Mouse (Mus musculus) forebrain, embryonic 15.5 days (tissue): ENCODE data around the gene Sh3kbp1. TPM values are rescaled to one million over a fixed set of nuclear protein-coding genes. Genes with fewer than 3 reads are reported as not detected.

Source experiments
- ATAC-seq: fragments of 200-750 bp; cut with Nextera tagmentation; replicated peaks from 2 replicates; pipeline ENCODE4 v1.8.0; 2017; ENCODE audit warnings: mild to moderate bottlenecking, moderate TSS enrichment, moderate library complexity
- H3K27ac ChIP-seq: fragments of 300-500 bp; sonication (generic); replicated peaks from 2 replicates; pipeline ENCODE4 v1.5.1; 2015; ENCODE audit warnings: mild to moderate bottlenecking, inconsistent platforms
- H3K27me3 ChIP-seq: fragments of 300-500 bp; sonication (generic); 2 replicates; pipeline ENCODE4 v1.6.1; 2015; ENCODE audit warnings: inconsistent platforms
- H3K36me3 ChIP-seq: fragments of 300-500 bp; sonication (generic); 2 replicates; pipeline ENCODE4 v1.6.1; 2015; ENCODE audit warnings: mild to moderate bottlenecking, inconsistent platforms
- H3K4me1 ChIP-seq: fragments of 300-500 bp; sonication (generic); 2 replicates; pipeline ENCODE4 v1.6.1; 2015; ENCODE audit warnings: inconsistent platforms
- H3K4me2 ChIP-seq: fragments of 300-500 bp; sonication (generic); replicated peaks from 2 replicates; pipeline ENCODE4 v1.6.1; 2015; ENCODE audit warnings: mild to moderate bottlenecking, inconsistent platforms
- H3K4me3 ChIP-seq: fragments of 300-500 bp; sonication (generic); 2 replicates; pipeline ENCODE4 v1.5.1; 2015; ENCODE audit warnings: mild to moderate bottlenecking, inconsistent platforms
- H3K9ac ChIP-seq: fragments of 300-500 bp; sonication (generic); replicated peaks from 2 replicates; pipeline ENCODE4 v1.6.1; 2015; ENCODE audit warnings: mild to moderate bottlenecking, inconsistent platforms
- H3K9me3 ChIP-seq: fragments of 300-500 bp; sonication (generic); 2 replicates; pipeline ENCODE4 v1.6.1; 2016; ENCODE audit warnings: inconsistent platforms
- WGBS: fragments of 180-500 bp; shearing (Covaris S2); methylation state at CpG from one replicate; pipeline ENCODE4 v1.1.7; 2015; ENCODE audit warnings: mixed read lengths; 5-methylcytosine and 5-hydroxymethylcytosine counted together
- polyA plus RNA-seq: library from polyadenylated mRNA; unstranded; fragments of >200 nt; fragmentation: Nextera tagmentation; extraction: Ambion mirVana; gene quantifications from 2 replicates; pipeline ENCODE4 v1.2.1, GENCODE M21; 2015

The Sh3kbp1 gene
- polyA plus RNA-seq, 1 experiment from 2014 or later, result 53.7 TPM

DNA sequence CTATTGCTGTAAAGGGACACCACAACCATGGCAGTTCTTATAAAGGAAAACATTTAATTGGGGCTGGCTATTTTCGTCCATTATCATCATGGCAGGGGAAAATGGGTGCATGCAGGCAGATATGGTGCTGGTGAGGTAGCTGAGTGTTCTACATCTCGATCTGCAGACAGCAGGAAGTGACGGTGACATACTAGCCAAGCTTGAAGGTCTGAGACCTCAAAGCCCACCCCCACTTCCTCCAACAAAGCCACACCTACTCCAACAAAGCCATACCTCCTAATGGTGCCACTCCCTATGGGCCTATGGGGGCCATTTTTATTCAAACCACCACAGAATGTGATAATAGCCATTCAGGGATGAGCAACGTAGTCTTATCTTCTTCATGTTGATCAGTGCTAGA lies 59.8 kb downstream of the Sh3kbp1 start:
- no peak for ATAC-seq
- Histone ChIP-seq H3K4me1 (no peaks in the 10 kb centered on the region), H3K9ac (no peak overlapping the region), H3K36me3 (no peaks in the 10 kb centered on the region), H3K9me3 (no peaks in the 10 kb centered on the region), H3K4me2 (no peak overlapping the region), H3K27me3 (no peaks in the 10 kb centered on the region), H3K4me3 (no peak overlapping the region), H3K27ac (no peak overlapping the region)
- 86% methylated on average over 4 of the region's 4 CpGs for WGBS

DNA sequence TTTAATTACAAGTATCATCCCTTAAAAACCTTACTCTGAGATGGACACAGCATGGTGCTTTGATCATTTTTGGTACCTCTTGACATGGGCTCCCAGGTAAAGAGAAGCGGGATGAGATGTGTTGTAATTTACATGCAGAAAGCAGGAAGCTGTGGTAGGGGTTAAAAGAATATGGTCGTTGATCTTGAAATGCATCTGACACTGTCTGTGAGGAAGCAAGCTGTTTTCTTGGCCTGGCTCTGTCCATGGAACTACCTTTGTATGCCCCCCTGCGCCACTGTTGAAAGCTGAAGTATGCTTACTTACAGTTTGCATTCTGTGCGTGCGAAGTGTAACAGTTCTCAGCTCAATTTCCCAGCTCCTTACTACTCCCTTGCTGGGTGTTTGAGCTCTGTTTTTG lies 61.6 kb downstream of the Sh3kbp1 start:
- Histone ChIP-seq H3K4me1 (no peaks in the 10 kb centered on the region), H3K9ac (no peak overlapping the region), H3K27me3 (no peaks in the 10 kb centered on the region), H3K27ac (no peak overlapping the region), H3K9me3 (no peaks in the 10 kb centered on the region), H3K4me2 (no peak overlapping the region), H3K36me3 (no peaks in the 10 kb centered on the region), H3K4me3 (no peak overlapping the region)
- WGBS, result 86% methylated on average over 5 of the region's 5 CpGs
- ATAC-seq, result no peak

DNA sequence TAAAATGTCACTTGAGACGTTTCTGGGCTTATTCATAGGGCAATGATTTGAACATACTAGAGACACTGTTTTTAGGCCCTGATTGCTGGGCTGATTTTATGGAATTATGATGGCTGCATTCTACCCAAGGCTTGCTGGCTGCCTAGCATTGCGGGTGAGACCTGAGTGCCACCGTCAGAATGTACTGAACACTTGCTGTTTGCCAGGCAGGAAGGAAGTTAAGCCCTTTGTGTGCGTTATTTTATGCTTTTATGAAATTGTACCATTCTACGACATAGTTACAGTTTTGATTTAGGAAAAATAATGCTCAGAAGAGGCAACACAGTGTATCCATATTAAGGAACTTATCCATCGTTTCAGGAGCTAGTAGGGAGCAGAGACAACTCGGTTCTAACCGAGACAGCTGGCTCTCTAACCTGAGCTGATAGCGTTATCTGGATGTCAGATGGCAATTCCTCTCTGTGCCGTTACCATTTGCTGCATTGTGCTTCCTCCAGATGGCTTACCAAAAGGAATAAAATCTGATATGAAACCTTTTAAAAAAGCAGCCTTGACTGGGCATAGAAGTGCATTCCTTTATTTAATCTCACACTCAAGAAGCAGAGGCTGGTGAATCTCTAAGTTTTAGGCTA lies 62.8 kb downstream of the Sh3kbp1 start:
- Histone ChIP-seq H3K9ac (no peak overlapping the region), H3K9me3 (no peaks in the 10 kb centered on the region), H3K27ac (peak overlapping the region; percentile 27; the same call in 1 of the 2 replicates), H3K4me3 (no peak overlapping the region), H3K27me3 (no peaks in the 10 kb centered on the region), H3K4me2 (no peak overlapping the region), H3K4me1 (no peaks in the 10 kb centered on the region), H3K36me3 (no peaks in the 10 kb centered on the region)
- no peak for ATAC-seq
- WGBS, result 75% methylated on average over 10 of the region's 10 CpGs

DNA sequence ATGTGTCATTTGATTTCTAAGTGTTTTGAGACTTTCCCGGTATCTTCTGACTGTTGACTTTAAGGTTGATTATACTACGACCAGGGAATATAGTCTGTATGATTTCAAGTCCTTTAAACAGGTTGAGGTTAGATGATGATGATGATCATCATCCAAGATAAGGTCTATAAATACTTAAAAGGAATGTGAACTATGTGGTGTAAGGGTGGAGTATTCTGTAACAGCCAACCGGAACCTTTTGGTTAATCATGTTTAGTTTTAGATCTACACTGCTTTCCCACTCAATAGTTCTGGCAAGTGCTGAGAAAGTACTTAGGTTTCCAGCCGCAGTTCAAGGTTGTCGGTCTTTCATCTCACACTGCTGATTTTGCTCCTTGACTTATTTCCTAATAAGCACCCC lies 66.1 kb downstream of the Sh3kbp1 start:
- Histone ChIP-seq H3K4me1 (no peaks in the 10 kb centered on the region), H3K9me3 (no peaks in the 10 kb centered on the region), H3K4me3 (no peak overlapping the region), H3K27me3 (no peaks in the 10 kb centered on the region), H3K9ac (no peak overlapping the region), H3K27ac (no peak overlapping the region), H3K4me2 (no peak overlapping the region), H3K36me3 (no peaks in the 10 kb centered on the region)
- ATAC-seq, result no peak
- WGBS, result 90% methylated on average over 5 of the region's 5 CpGs

DNA sequence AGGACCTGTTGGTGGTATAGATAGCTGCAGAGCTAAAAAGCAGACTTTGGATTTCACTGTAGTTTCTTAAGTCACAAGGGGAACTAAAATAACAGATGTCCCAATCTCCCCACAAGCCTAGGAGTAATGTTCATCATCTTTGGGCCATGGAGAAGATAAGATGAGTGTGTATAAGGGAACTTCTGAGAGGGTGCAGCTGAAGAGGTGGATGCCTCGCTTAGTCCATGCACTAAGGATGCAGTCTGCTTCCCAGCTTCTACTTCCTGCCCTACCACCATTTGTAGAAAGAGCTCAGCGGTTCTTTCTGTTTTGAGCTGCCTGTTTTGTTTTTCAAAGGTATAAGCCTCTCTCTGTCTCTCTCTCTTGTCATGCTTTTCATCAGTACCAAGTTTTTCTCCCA lies 69.5 kb downstream of the Sh3kbp1 start:
- no peak overlapping the region for H3K4me2 ChIP-seq
- no peaks in the 10 kb centered on the region for H3K27me3 ChIP-seq
- H3K4me3 ChIP-seq, result no peak overlapping the region
- 35% methylated on average over 2 of the region's 2 CpGs for WGBS
- H3K4me1 ChIP-seq, result no peaks in the 10 kb centered on the region
- H3K9ac ChIP-seq, result no peak overlapping the region
- H3K36me3 ChIP-seq, result no peaks in the 10 kb centered on the region
- no peaks in the 10 kb centered on the region for H3K9me3 ChIP-seq
- no peak overlapping the region for H3K27ac ChIP-seq
- no peak for ATAC-seq

DNA sequence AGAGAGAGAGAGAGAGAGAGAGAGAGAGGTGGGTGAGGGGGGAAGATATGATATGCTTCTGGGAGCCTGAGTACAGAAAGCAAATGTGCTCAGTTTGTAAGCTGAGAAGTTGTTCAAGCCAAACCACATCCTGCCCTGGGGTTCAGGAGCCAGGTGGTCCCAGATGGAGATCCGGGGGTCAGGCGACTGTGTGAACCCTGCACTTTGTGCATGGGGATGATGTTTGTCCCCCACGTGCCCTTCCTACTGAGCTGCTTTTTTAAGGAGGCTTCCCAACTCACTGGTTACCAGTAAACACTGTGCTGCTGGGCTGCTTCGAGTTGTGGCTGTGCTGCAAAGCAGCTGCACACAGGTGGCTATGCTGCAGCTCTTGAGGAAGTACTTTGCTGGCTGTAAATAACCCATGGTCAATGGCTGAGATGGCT lies 70.0 kb downstream of the Sh3kbp1 start:
- H3K27ac ChIP-seq, result no peak overlapping the region
- ATAC-seq, result no peak
- no peak overlapping the region for H3K4me3 ChIP-seq
- no peaks in the 10 kb centered on the region for H3K9me3 ChIP-seq
- H3K4me2 ChIP-seq, result no peak overlapping the region
- 32% methylated on average over 4 of the region's 4 CpGs for WGBS
- H3K36me3 ChIP-seq, result no peaks in the 10 kb centered on the region
- no peaks in the 10 kb centered on the region for H3K27me3 ChIP-seq
- no peak overlapping the region for H3K9ac ChIP-seq
- H3K4me1 ChIP-seq, result no peaks in the 10 kb centered on the region

DNA sequence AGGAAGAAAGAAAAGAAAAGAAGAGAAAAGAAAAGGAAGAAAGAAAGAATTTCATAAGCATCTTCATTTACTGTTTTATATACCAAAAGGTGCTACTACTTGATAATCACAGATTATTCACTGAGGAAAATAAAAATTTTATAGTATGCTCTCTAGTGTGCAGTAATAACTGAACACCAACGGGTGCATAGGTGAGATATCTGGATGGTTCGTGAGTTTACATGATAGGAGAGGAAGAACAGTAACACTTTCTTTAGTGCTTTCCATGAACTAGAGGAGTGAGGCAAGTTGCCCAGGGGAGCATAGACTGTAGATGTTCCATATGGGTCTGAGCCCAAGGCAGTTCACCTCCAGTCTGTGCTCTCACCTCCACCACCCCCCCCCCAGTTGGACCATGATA lies 75.8 kb downstream of the Sh3kbp1 start:
- H3K36me3 ChIP-seq, result no peaks in the 10 kb centered on the region
- ATAC-seq, result no peak
- H3K27ac ChIP-seq, result no peak overlapping the region
- 93% methylated on average over 2 of the region's 2 CpGs for WGBS
- no peak overlapping the region for H3K4me3 ChIP-seq
- no peaks in the 10 kb centered on the region for H3K4me1 ChIP-seq
- H3K27me3 ChIP-seq, result no peaks in the 10 kb centered on the region
- H3K9me3 ChIP-seq, result no peaks in the 10 kb centered on the region
- H3K9ac ChIP-seq, result no peak overlapping the region
- no peak overlapping the region for H3K4me2 ChIP-seq

DNA sequence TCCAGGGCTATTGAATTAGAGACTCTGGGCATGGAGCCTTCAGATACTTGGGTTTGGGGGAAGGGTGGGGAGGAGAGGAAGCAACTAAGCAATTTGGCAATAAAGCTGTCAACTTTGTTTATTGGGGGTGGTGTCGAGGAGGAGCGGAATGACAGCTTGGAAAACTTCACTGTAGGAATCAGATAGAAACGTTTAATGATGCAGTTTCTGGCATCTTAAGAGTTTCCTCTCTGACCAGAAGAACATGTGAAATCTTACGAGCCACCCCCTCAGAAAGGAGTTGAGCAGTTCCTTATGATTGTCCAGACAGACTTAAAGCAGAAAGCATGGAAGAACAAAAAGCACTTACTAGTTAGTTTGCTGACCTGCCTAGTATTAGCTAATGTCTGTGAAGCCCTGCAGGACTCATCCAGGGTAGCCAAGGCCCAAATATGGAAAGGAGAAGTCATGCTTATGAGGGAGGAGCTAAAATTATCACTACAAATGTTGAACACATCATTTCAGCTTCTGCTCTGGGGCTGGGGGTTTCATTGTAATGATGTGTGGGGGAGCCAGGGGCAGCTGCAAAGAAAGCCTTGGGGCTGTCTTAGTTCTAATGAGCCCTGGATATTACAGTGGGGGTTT lies 77.4 kb downstream of the Sh3kbp1 start:
- ATAC-seq, result no peak
- no peak overlapping the region for H3K27ac ChIP-seq

DNA sequence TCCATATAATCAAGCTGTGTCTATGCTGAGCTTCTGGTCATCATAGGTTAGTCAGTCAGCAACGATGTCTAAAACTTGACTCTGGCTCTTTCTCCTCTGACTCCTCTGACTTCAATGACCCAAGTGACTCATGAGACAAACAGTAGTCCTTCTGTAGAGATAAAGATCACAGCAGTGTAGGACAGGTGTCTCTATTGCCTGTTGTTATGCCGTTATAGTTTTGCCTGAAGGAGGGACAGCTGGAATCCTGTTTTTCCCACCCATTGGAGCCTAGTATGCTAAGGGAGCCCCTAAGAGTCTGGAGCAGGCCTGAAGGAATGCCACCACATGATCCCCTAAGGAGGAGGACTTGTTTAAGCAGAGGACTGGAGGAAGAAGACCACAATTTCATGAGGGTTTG lies 78.3 kb downstream of the Sh3kbp1 start:
- no peaks in the 10 kb centered on the region for H3K9me3 ChIP-seq
- no peak overlapping the region for H3K4me2 ChIP-seq
- no peaks in the 10 kb centered on the region for H3K36me3 ChIP-seq
- no peaks in the 10 kb centered on the region for H3K27me3 ChIP-seq
- no peak overlapping the region for H3K9ac ChIP-seq
- ATAC-seq, result no peak
- 86% methylated on average over 2 of the region's 2 CpGs for WGBS
- H3K4me3 ChIP-seq, result no peak overlapping the region
- peaks cover 10% of the 10 kb centered on the region for H3K4me1 ChIP-seq
- H3K27ac ChIP-seq, result no peak overlapping the region

More for the DNA sequence above, 77.4 kb downstream of the Sh3kbp1 start:
- Histone ChIP-seq H3K9me3 (no peaks in the 10 kb centered on the region), H3K4me3 (no peak overlapping the region), H3K27me3 (no peaks in the 10 kb centered on the region), H3K9ac (no peak overlapping the region), H3K4me1 (peaks cover 10% of the 10 kb centered on the region), H3K4me2 (no peak overlapping the region), H3K36me3 (no peaks in the 10 kb centered on the region)
- 78% methylated on average over 4 of the region's 4 CpGs for WGBS

DNA sequence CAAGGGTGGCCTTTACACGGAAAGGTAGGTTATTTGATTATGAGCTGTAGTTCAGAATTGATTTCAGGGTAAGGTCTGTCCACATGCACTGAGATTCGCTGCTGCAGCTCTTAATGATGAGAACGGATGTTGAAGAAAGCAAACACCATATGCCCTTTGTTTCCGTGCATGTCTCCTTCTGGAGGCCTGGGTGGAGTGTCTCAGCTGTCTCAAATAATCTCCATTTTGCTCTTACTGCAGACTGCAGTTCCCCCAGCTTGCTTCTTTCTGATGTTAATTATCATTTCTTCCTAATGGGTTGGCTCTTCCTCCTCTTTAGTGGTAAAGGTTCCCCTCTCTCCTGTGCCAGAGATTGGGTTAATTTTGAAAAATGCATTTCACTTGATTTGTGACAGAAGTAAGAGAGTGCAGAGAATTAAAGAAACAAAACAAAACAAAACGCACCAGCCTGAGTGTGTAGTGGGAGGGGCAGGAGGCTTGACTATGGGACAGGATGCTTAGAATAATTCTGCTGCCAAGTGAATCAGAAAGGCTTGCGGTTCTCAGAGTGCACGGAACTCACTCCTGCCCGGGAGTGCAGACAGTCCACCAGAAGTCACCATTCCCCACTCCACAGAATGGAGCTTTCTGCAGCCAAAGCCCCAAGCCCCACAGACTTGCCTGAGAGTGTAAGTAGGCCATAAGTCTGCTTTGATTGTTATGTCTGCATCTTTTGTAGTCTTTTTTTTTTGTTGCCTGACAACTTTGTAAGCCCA lies 81.2 kb downstream of the Sh3kbp1 start:
- WGBS, result 21% methylated on average over 8 of the region's 8 CpGs

DNA sequence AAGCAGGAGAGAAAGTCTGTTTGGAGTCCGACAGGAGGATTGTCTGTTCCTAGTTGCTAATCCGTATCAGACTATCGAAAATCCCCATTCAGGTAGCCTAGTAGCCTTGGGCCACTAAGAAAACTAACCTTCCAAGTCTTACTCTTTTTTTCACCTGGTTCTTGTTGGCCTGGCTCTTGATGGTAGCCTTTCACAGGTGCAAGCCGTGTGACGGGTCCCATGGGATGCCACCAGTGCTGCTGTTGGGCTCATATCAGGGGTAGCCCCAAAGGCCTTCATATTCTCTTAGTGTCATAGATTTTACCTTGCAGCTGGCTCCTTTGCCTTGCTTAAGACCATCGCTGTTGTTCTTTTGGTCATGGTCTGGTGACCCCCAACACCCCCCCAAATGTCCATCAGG lies 82.2 kb downstream of the Sh3kbp1 start:
- 90% methylated on average over 6 of the region's 6 CpGs for WGBS
- Histone ChIP-seq H3K9ac (no peak overlapping the region), H3K27me3 (no peaks in the 10 kb centered on the region), H3K36me3 (no peaks in the 10 kb centered on the region), H3K4me2 (no peak overlapping the region), H3K9me3 (no peaks in the 10 kb centered on the region), H3K27ac (no peak overlapping the region), H3K4me1 (peaks cover 10% of the 10 kb centered on the region), H3K4me3 (no peak overlapping the region)
- no peak for ATAC-seq

More for the DNA sequence above, 81.2 kb downstream of the Sh3kbp1 start:
- H3K4me2 ChIP-seq, result no peak overlapping the region
- H3K4me1 ChIP-seq, result peaks cover 10% of the 10 kb centered on the region
- ATAC-seq, result peak; percentile 66
- H3K9ac ChIP-seq, result no peak overlapping the region
- no peaks in the 10 kb centered on the region for H3K27me3 ChIP-seq
- no peaks in the 10 kb centered on the region for H3K36me3 ChIP-seq
- H3K27ac ChIP-seq, result peak overlapping the region; percentile 68
- H3K9me3 ChIP-seq, result no peaks in the 10 kb centered on the region
- H3K4me3 ChIP-seq, result no peak overlapping the region
